Mouse (Mus musculus) ES-E14 (cell line): ENCODE results near the gene Supt20.

Experiments used
- CHD2 ChIP-seq: IDR thresholded peaks from 2 replicates; pipeline ENCODE4 v1.6.1; 2014; ENCODE audit warnings: mild to moderate bottlenecking, low read depth, low read length, inconsistent platforms
- MAFK ChIP-seq: IDR thresholded peaks from 2 replicates; pipeline ENCODE4 v1.6.1; 2014; ENCODE audit warnings: mild to moderate bottlenecking, low read depth, low read length, inconsistent platforms; ENCODE audit not compliant: insufficient read depth

GRCm38 (mm10) chr3:54759211-54759610, 66.6 kb downstream of the Supt20 start:
- no peak for TF ChIP-seq CHD2
- TF ChIP-seq MAFK, result no peak
